Mouse (Mus musculus) thymus, postnatal 25 days (tissue): ENCODE measurements at regions not wholly inside any gene's neighbourhood (a gene's known extent, or its start where the extent isn't known, plus 50 kb on each side); places are given as distances from the start of the nearest gene placed in this dataset.

Experiments
- DNase-seq: peaks from one replicate; pipeline ENCODE4 v3.0.0; 2022

DNA sequence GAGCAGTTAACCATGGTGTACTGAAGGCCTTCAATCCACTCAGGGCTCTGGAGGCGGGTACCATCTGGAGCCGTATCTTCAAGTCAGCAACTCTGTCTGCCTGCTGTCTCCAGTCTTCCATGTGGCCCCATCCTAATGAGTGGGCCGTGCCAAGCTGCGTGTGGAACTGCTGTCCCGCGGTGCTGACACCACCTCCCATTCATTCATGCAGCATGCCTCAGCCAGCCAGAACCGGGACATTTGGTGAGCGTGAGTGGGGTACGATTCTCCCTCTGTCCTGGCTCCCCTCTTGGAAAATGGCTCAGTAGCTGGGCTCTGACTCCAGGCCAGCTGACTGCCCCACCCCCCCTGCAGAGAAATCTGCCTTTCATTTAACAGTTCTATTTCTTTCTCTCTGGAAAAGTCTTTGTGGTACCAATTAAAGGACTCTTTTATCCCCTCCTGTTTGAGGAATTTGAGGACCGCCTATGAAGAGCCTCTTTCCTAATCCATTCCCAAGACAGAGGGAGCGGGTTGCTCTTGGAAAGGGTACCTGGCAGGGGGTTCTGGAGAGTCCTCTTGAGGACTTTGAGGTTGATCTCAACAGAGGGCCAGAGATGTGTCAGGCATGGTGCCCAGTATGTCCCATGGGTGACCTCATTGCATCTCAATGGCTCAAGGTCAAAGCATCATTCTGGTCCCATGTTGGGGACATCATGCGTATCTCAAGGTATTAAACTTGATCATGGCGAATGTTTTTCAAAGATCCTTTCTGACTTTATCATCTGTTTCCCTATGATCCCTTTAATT is 55.5 kb upstream of the Brd7 start:
- no peak for DNase-seq

- no peak for DNase-seq
Observed at GRCm38 (mm10) chr8:88423264-88423663, 61.3 kb upstream of the Brd7 start.

- no peak for DNase-seq
Observed at GRCm38 (mm10) chr8:88428560-88428959, 66.6 kb upstream of the Brd7 start.

DNA sequence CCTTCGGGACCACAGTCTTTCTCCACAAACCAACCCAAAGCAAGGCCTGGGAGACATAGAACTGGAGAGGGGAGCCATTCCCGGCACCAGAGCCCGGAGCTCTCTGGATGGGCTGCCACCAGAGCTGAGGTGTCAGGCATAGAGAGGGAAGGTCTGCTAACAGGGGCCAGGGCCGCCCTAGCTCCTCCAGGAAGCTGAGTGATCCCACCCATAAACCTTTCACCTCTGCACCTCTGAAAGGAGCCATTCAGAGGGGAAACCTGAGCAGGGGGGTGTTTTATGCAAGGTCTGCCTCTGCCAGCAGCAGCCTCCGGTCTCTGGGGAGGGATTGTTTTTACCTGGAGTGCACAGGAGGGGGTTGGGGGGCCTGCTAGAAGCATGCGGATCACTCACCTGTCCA is 69.4 kb upstream of the Brd7 start:
- DNase-seq: no peak

GRCm38 (mm10) chr8:88435686-88436085 is 73.7 kb upstream of the Brd7 start:
- no peak for DNase-seq

DNA sequence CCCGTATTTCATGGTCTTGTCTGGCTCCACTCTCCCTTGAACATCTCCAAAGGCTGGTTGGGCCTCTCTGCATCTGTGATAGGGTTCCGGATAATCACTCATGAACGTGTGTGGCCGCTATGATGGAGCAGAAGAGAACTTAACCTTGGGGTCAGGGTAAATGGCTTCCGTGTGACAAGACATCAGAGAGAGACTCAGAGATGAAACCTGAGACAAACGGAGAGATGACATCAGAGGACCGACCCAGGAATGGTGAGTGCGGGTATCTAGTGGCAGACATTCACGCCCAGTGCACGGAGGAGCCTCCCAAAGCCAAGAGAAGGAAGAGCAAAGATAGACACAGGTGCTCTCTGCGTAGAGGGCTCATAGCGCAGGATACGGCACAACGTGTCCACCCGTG is 78.2 kb upstream of the Brd7 start:
- DNase-seq: no peak

GRCm38 (mm10) chr8:88443397-88443796 is 77.8 kb upstream of the Nkd1 start:
- no peak for DNase-seq

- DNase-seq: no peak
Observed at GRCm38 (mm10) chr8:88447406-88447805, 73.7 kb upstream of the Nkd1 start.

GRCm38 (mm10) chr8:88447844-88448535 is 73.2 kb upstream of the Nkd1 start:
- DNase-seq: no peak

DNA sequence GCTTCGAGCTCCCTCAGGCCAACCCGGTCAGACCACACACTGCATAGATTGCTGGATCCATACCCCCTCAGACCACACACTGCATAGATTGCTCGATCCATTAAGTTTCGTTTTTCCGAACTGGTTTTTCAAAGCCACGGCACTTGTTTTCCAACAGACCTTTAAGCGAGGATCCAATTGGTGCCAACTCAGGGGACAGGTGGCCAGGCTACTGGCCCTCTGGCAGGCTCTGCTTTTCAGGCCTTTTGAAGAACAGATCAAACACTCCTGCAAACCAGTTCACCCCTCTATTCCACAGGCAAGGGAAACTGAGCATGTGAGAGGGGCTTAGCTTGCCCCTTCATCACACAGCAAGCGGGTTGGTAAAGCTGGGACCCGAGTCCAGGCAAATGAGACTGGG is 72.2 kb upstream of the Nkd1 start:
- DNase-seq: no peak

GRCm38 (mm10) chr8:88449534-88449933 is 71.6 kb upstream of the Nkd1 start:
- no peak for DNase-seq

GRCm38 (mm10) chr8:88450864-88451657 is 70.1 kb upstream of the Nkd1 start:
- peak; percentile 45 for DNase-seq

DNA sequence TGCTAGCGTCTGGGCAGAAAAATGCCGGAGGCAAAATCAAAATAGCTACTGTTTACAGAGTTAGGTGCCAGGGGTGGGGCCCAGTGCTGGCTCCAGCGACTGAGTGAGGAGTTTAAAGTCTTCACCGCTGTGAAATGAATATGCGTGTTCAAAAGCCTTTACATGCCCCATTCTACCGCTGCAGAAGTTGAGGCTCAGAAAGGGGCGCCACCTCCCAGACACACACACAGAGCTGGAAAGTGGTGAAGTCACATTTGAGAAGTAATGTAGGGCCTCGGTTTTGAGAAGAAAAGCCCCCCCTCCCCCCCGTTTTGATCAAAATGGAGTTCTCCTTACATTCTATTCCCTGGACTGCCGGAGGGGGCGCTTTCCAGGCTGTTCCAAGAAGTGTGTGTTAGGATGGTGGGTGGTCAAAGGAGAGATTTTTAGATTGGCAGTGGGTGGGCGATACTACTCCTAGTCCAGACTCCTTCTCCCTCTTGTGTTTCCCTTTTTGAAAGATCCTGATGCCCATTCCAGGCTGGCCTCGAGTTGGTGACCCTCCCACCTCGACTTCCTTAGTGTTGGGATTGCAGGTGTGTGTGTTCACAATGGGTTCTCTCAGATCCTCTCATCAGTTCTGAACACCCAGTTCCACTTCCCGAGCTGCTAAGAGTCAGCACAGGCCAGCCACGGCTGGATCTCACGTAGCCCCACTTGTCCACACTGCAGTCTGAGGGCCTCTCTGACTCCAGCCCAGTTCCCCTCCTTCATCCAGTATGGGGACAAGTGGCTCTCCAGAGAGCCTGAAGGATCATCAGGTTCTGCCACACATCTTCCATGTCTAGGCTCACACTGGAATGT is 69.3 kb upstream of the Nkd1 start:
- DNase-seq: no peak

- DNase-seq: no peak
Observed at GRCm38 (mm10) chr8:88452501-88452847, 68.7 kb upstream of the Nkd1 start.

DNA sequence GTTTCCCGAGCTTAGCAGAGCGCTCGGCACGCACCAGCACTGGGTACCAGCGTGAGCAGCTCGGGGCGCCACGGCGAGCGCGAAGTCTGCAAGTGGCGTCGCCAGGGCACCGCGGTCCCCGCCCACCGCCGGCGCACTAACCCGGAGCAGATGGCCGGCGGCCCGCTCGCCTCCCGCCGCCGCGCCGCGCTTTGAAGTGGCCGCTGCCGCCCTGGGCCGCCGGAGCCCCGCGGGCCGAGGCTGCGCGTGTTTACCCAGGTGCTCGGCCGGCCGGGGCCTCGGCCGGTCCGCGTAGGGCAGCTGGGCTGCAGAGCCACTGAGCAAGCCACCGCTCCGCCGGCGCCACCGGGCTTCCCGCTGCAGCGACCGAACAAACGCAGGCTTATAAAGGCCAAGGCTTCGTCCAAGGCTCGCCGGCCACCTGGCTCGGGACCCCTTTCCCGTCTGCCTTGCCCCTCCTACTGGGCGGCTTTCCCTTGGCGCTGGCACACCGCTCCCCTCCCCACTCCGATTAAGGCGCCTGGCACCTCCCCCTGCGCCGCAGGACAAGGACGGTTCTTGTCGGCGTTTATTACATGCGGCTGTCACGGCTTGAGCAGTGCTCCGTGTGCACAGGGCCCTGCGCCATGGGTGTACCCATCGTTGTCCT is 67.0 kb upstream of the Nkd1 start:
- no peak for DNase-seq

DNA sequence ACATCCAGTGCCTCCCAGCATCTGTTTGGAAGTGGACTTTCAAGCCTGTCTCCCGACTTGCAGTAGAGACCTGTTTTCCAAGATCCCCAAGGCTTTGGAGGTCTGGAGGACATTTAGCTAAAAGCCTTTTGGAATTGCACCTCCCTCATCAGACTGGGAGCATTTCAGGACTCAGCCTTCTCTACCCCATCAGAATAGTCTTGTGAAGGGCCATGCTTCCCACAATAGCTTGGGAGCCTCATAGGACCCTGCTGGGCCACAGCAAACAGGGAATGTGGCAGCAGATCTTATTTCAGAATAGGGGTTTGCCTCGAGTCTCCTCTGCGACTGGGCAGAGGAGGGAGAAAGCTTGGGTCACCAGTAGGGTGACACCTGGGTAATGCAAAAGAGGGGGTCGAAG is 66.2 kb upstream of the Nkd1 start:
- no peak for DNase-seq

DNA sequence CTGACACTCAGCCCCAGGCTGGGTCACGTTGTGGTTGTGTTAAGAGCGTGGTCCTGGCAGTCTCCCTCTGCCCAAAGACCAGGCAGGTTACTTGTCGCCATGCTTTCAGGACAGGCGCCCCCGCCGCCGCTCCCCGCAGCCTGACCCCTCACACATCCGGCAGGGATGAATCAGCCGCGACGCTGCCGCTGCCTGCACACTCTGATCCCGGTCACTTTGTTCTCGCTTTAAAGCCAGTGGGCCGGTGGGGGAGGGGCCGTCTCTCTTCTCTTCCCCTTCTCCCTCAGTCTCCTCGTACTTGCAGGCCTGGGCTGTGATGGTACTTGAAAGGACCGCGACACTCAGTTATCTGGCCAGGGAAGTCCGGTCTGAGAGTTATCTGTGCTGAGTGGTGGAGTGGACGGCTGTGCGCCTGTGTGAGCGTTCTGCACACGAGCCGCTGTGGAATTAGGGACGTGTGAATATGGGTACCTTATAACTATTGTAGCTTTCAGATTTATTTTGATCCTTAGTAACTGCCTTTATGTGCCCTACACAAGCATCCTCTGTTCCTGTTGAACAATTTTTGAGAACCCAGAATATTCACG is 65.6 kb upstream of the Nkd1 start:
- DNase-seq: no peak

GRCm38 (mm10) chr8:88459197-88459596 is 62.0 kb upstream of the Nkd1 start:
- DNase-seq: no peak

DNA sequence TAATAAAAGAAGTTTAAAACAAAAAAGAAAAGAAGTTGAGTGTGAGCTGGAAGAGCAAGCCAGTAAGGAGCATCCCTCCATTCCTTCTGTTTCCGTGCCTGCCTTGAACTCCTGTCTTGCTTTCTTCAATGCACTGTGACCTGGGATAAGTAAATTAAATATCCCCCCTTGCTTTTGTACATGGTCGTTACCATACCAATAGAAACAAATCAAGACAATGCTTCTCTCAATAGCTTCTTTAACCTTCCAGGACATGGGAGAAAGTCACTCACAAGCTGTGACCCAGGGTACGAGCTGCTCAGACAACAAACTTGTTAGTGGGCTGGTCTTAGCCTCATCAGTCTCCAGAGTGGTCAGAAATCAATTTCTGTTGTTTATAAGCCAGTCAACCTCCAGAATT is 53.4 kb upstream of the Nkd1 start:
- DNase-seq: no peak

GRCm38 (mm10) chr8:88470931-88471455 is 50.2 kb upstream of the Nkd1 start:
- DNase-seq: no peak
